ENCODE assay signal across 30 mouse cellular contexts in genomic region chr8:71402446-71402964, GRCm38 (mm10). TPM values are rescaled to one million over a fixed set of nuclear protein-coding genes. Genes with fewer than 3 reads are reported as not detected.
DNase-seq lines count a peak whose midpoint lies in the region; ATAC-seq and TF ChIP-seq lines count a peak whose summit lies in the region.
"Had no signal": no experiment of that assay in that cellular context is flagged by ENCODE, and none has a peak within 500 bp of the region (broad histone marks: within the 10 kb centered on the region; RNA-seq: fewer than 3 reads in every experiment).

No protein-coding gene starts in this region.

- peaks cover 19% of the 10 kb centered on the region for H3K36me3 ChIP-seq in liver, embryonic 11.5 days (ENCODE audit: control insufficient read depth, insufficient read depth, low read length)
- H3K36me3 ChIP-seq in liver, postnatal 0 days (replicated peaks; ENCODE audit: insufficient read depth, low read length) = peaks cover 24% of the 10 kb centered on the region

- peak; percentile 19; the same call in 1 of the 2 replicates for TF ChIP-seq POLR2A in bone marrow, adult 2 months (IDR thresholded peaks at IDR 0.05; ENCODE audit: borderline replicate concordance, control insufficient read depth, low read depth, low read length)

- peak; percentile 90 for DNase-seq in heart, adult 11 months
- DNase-seq in heart, postnatal 25 days (ENCODE audit: low spot score) = no peak
- DNase-seq in liver, embryonic 11.5 days (ENCODE audit: low spot score) = peak; percentile 30
- DNase-seq in liver, postnatal 0 days = no peak
- no peak for DNase-seq in spleen, adult 12 weeks (ENCODE audit: low spot score)
- DNase-seq in lung, postnatal 14 days = no peak
- DNase-seq: adrenal gland, postnatal 25 days; cerebellum, adult 18-20 months; embryo, embryonic 11 days; gastrocnemius, postnatal 25 days; heart, adult 18-20 months; heart, postnatal 10 days; kidney, adult 9 months; kidney, postnatal 10 days; layer of hippocampus, postnatal 36 days; lung, adult 18-20 months; lung, postnatal 10 days; thymus, adult 18-20 months; thymus, postnatal 36 days had no signal

- 90% methylated on average over 9 of the region's 9 CpGs for WGBS in liver, embryonic 11.5 days
- WGBS in liver, postnatal 0 days (ENCODE audit: insufficient replicate concordance) = 84% methylated on average over 9 of the region's 9 CpGs
- WGBS in bone marrow, adult 2 months = 86% methylated on average over 9 of the region's 9 CpGs

- peaks cover 12% of the 10 kb centered on the region for H3K4me1 ChIP-seq in liver, embryonic 11.5 days (replicated peaks; ENCODE audit: control insufficient read depth, insufficient read depth, low read length)
- H3K4me1 ChIP-seq in liver, postnatal 0 days (ENCODE audit: insufficient read depth) = peaks cover 23% of the 10 kb centered on the region
- peaks cover 4% of the 10 kb centered on the region for H3K4me1 ChIP-seq in bone marrow, adult 2 months (ENCODE audit: control insufficient read depth, insufficient read depth, low read length)

- H3K9me3 ChIP-seq in liver, embryonic 11.5 days (ENCODE audit: control insufficient read depth, low read length) = no peaks in the 10 kb centered on the region
- H3K9me3 ChIP-seq in liver, postnatal 0 days (ENCODE audit: low read length) = no peaks in the 10 kb centered on the region
- H3K9me3 ChIP-seq: embryonic facial prominence, embryonic 12.5 days; heart, embryonic 13.5 days; hindbrain, embryonic 10.5 days; hindbrain, embryonic 15.5 days; midbrain, embryonic 15.5 days; neural tube, embryonic 12.5 days; stomach, embryonic 15.5 days had no signal

- no peak for TF ChIP-seq EP300 in liver, postnatal 0 days (IDR thresholded peaks at IDR 0.05; ENCODE audit: low read depth)

- TF ChIP-seq CTCF in liver, postnatal 0 days (IDR thresholded peaks at IDR 0.05; ENCODE audit: low read depth) = no peak
- TF ChIP-seq CTCF in bone marrow, adult 2 months (IDR thresholded peaks at IDR 0.05; ENCODE audit: control insufficient read depth, insufficient read depth, low read length) = no peak

- ATAC-seq in liver, embryonic 11.5 days (replicated peaks; ENCODE audit: low FRiP score) = no peak
- no peak for ATAC-seq in liver, postnatal 0 days
- ATAC-seq: forebrain, embryonic 14.5 days; inflammation-experienced regulatory T-cells, adult 6 months; midbrain, embryonic 15.5 days had no signal

- H3K27me3 ChIP-seq in liver, embryonic 11.5 days (replicated peaks; ENCODE audit: control insufficient read depth, insufficient read depth, low read length) = no peaks in the 10 kb centered on the region
- H3K27me3 ChIP-seq in liver, postnatal 0 days (ENCODE audit: insufficient read depth, low read length) = no peaks in the 10 kb centered on the region
- H3K27me3 ChIP-seq: embryonic facial prominence, embryonic 12.5 days; heart, embryonic 13.5 days; hindbrain, embryonic 15.5 days; midbrain, embryonic 15.5 days; neural tube, embryonic 12.5 days; stomach, embryonic 15.5 days had no signal

- no peak overlapping the region for H3K9ac ChIP-seq in liver, embryonic 11.5 days (ENCODE audit: low read depth, low read length)
- H3K9ac ChIP-seq in liver, postnatal 0 days (replicated peaks) = no peak overlapping the region
- H3K9ac ChIP-seq: embryonic facial prominence, embryonic 12.5 days; heart, embryonic 13.5 days; hindbrain, embryonic 15.5 days; midbrain, embryonic 15.5 days; neural tube, embryonic 12.5 days; stomach, embryonic 15.5 days had no signal

- no peak overlapping the region for H3K4me3 ChIP-seq in liver, embryonic 11.5 days (ENCODE audit: low read depth, low read length)
- H3K4me3 ChIP-seq in liver, postnatal 0 days (ENCODE audit: low read depth, low read length) = no peak overlapping the region
- no peak overlapping the region for H3K4me3 ChIP-seq in bone marrow, adult 2 months (replicated peaks; ENCODE audit: control insufficient read depth, low read depth, low read length)
- H3K4me3 ChIP-seq: embryonic facial prominence, embryonic 12.5 days; heart, embryonic 13.5 days; hindbrain, embryonic 10.5 days; hindbrain, embryonic 15.5 days; midbrain, embryonic 15.5 days; neural tube, embryonic 12.5 days; stomach, embryonic 15.5 days had no signal

- intact Hi-C loops in heart, postnatal 25 days (cut with DNase I) = loop anchor here (2.0 kb wide), 1 partner anchor 24 kb away; no protein-coding TSS in a partner anchor

- no peak overlapping the region for H3K4me2 ChIP-seq in liver, embryonic 11.5 days
- no peak overlapping the region for H3K4me2 ChIP-seq in liver, postnatal 0 days (ENCODE audit: low read depth, low read length)
- H3K4me2 ChIP-seq: embryonic facial prominence, embryonic 12.5 days; heart, embryonic 13.5 days; hindbrain, embryonic 15.5 days; midbrain, embryonic 15.5 days; neural tube, embryonic 12.5 days; stomach, embryonic 15.5 days had no signal

- no peak overlapping the region for H3K27ac ChIP-seq in liver, embryonic 11.5 days (ENCODE audit: low read depth, low read length)
- H3K27ac ChIP-seq in liver, postnatal 0 days (ENCODE audit: low read depth) = no peak overlapping the region
- H3K27ac ChIP-seq in bone marrow, adult 2 months (ENCODE audit: control insufficient read depth, insufficient read depth, low read depth, low read length, poor library complexity) = no peak overlapping the region
- H3K27ac ChIP-seq: embryonic facial prominence, embryonic 12.5 days; heart, embryonic 13.5 days; hindbrain, embryonic 10.5 days; hindbrain, embryonic 15.5 days; midbrain, embryonic 15.5 days; neural tube, embryonic 12.5 days; stomach, embryonic 15.5 days had no signal

RNA-seq across cellular contexts. Expression of gene Ankle1, which starts 3.3 kb away (rescaled TPM):
- total RNA-seq in heart, postnatal 25 days (2021) = under 1 TPM; 0.18 to 0.36 TPM
- polyA plus RNA-seq in liver, embryonic 11.5 days (2014; fragmentation: Nextera tagmentation; extraction: Ambion mirVana) = 43.9 and 52.9 TPM in 2 replicates
- polyA plus RNA-seq in liver, postnatal 0 days (2015; fragmentation: Nextera tagmentation; extraction: Ambion mirVana) = 11.4 and 11.9 TPM in 2 replicates
- polyA plus RNA-seq in bone marrow, adult 2 months (2011; ENCODE audit: insufficient read depth, insufficient read length, low replicate concordance, missing spikeins) = 54.2 and 97.5 TPM in 2 replicates
- total RNA-seq: gastrocnemius, adult 18-20 months; heart, adult 18-20 months had no signal

RNA-seq across cellular contexts. Expression of gene Babam1, which starts 5.8 kb away (rescaled TPM):
- total RNA-seq in heart, postnatal 25 days (2021) = 10 to 100 TPM; 67.0 to 69.5 TPM
- polyA plus RNA-seq in liver, embryonic 11.5 days (2014; fragmentation: Nextera tagmentation; extraction: Ambion mirVana) = 102 and 111 TPM in 2 replicates
- 40.0 and 40.7 TPM in 2 replicates for polyA plus RNA-seq in liver, postnatal 0 days (2015; fragmentation: Nextera tagmentation; extraction: Ambion mirVana)
- polyA plus RNA-seq in bone marrow, adult 2 months (2011; ENCODE audit: insufficient read depth, insufficient read length, low replicate concordance, missing spikeins) = 45.8 and 70.5 TPM in 2 replicates

RNA-seq across cellular contexts. Expression of gene Ushbp1, which starts 6.9 kb away (rescaled TPM):
- 10 to 100 TPM; 24.5 to 32.5 TPM for total RNA-seq in heart, postnatal 25 days (2021)
- 6.6 and 6.7 TPM in 2 replicates for polyA plus RNA-seq in liver, embryonic 11.5 days (2014; fragmentation: Nextera tagmentation; extraction: Ambion mirVana)
- 4.6 and 5.6 TPM in 2 replicates for polyA plus RNA-seq in liver, postnatal 0 days (2015; fragmentation: Nextera tagmentation; extraction: Ambion mirVana)
- polyA plus RNA-seq in bone marrow, adult 2 months (2011; ENCODE audit: insufficient read depth, insufficient read length, low replicate concordance, missing spikeins) = 7.2 and 15.9 TPM in 2 replicates

RNA-seq across cellular contexts. Expression of gene Nr2f6, which starts 20.7 kb away (rescaled TPM):
- total RNA-seq in heart, postnatal 25 days (2021) = 10 to 100 TPM; 56.3 to 56.6 TPM
- polyA plus RNA-seq in liver, embryonic 11.5 days (2014; fragmentation: Nextera tagmentation; extraction: Ambion mirVana) = 43.7 and 44.6 TPM in 2 replicates
- polyA plus RNA-seq in liver, postnatal 0 days (2015; fragmentation: Nextera tagmentation; extraction: Ambion mirVana) = 38.0 and 46.6 TPM in 2 replicates
- polyA plus RNA-seq in bone marrow, adult 2 months (2011; ENCODE audit: insufficient read depth, insufficient read length, low replicate concordance, missing spikeins) = 9.5 and 17.5 TPM in 2 replicates

RNA-seq across cellular contexts. Expression of gene Ocel1, which starts 31.4 kb away (rescaled TPM):
- total RNA-seq in heart, postnatal 25 days (2021) = 10 to 100 TPM; 13.2 to 14.3 TPM
- 5.8 and 6.9 TPM in 2 replicates for polyA plus RNA-seq in liver, embryonic 11.5 days (2014; fragmentation: Nextera tagmentation; extraction: Ambion mirVana)
- polyA plus RNA-seq in liver, postnatal 0 days (2015; fragmentation: Nextera tagmentation; extraction: Ambion mirVana) = 5.3 and 5.9 TPM in 2 replicates
- 7.9 and 10.1 TPM in 2 replicates for polyA plus RNA-seq in bone marrow, adult 2 months (2011; ENCODE audit: insufficient read depth, insufficient read length, low replicate concordance, missing spikeins)

Comparison
In these comparisons a context has a peak if more than half of its experiments do, and no peak if none do; other contexts are left out.
1. DNase-seq: peak in heart, adult 11 months (single experiment) and liver, embryonic 11.5 days (single experiment); none in heart, postnatal 25 days (single experiment), liver, postnatal 0 days (single experiment), spleen, adult 12 weeks (single experiment) and lung, postnatal 14 days (single experiment).